Mouse (Mus musculus) MEL (cell line): ENCODE results near the gene Fmnl2. TPM values are rescaled to one million over a fixed set of nuclear protein-coding genes. Genes with fewer than 3 reads are reported as not detected.

Source experiments
- DNase-seq: peaks from one replicate; pipeline ENCODE4 v3.0.0; 2011; ENCODE audit warnings: low read depth, low spot score
- H3K27ac ChIP-seq: 2 replicates; pipeline ENCODE4 v1.5.1; 2012; ENCODE audit warnings: low read depth, mild to moderate bottlenecking, control low read depth, low read length, moderate library complexity; ENCODE audit not compliant: control insufficient read depth
- H3K27me3 ChIP-seq, 2 experiments: fragments of 150-350 bp in 1 of 2; sonication (generic) in 1 of 2; 2 replicates each; pipeline ENCODE4 v1.6.1; 2012; ENCODE audit warnings: low read length in 2 of 2, mild to moderate bottlenecking in 2 of 2, improper control_type of control experiment in 1 of 2, moderate library complexity in 1 of 2; ENCODE audit not compliant: insufficient read depth in 2 of 2, control insufficient read depth in 1 of 2
- H3K36me3 ChIP-seq, 2 experiments: 2 replicates each; pipeline ENCODE4 v1.6.1; 2012 to 2014; ENCODE audit warnings: low read length in 2 of 2, improper control_type of control experiment in 1 of 2, inconsistent platforms in 1 of 2, mild to moderate bottlenecking in 1 of 2; ENCODE audit not compliant: insufficient read depth in 2 of 2, control insufficient read depth in 1 of 2
- H3K4me1 ChIP-seq, 2 experiments: fragments of 150-350 bp in 1 of 2; sonication (generic) in 1 of 2; 2 replicates each; pipeline ENCODE4 v1.6.1; 2012; ENCODE audit warnings: low read length in 2 of 2, improper control_type of control experiment in 1 of 2, mild to moderate bottlenecking in 1 of 2; ENCODE audit not compliant: insufficient read depth in 2 of 2, control insufficient read depth in 1 of 2
- H3K4me3 ChIP-seq, 2 experiments: fragments of 150-350 bp in 1 of 2; sonication (generic) in 1 of 2; 2 replicates each; pipeline ENCODE4 v1.5.1; 2012; ENCODE audit warnings: low read depth in 2 of 2, low read length in 2 of 2, mild to moderate bottlenecking in 2 of 2, moderate library complexity in 2 of 2, control low read depth in 1 of 2, improper control_type of control experiment in 1 of 2; ENCODE audit not compliant: control insufficient read depth in 1 of 2, insufficient read depth in 1 of 2
- H3K79me2 ChIP-seq: 2 replicates; pipeline ENCODE4 v1.6.1; 2012; ENCODE audit warnings: mild to moderate bottlenecking, low read length, moderate library complexity; ENCODE audit not compliant: control insufficient read depth, poor library complexity, insufficient read depth
- H3K9ac ChIP-seq: 2 replicates; pipeline ENCODE4 v1.6.1; 2012; ENCODE audit warnings: low read depth, mild to moderate bottlenecking, control low read depth, low read length, moderate library complexity; ENCODE audit not compliant: control insufficient read depth, poor library complexity, severe bottlenecking
- H3K9me3 ChIP-seq: fragments of 150-350 bp; sonication (generic); replicated peaks from 2 replicates; pipeline ENCODE4 v1.6.1; 2012; ENCODE audit warnings: mild to moderate bottlenecking, low read length, improper control_type of control experiment, moderate library complexity; ENCODE audit not compliant: insufficient read depth
- CHD1 ChIP-seq: IDR thresholded peaks from 2 replicates; pipeline ENCODE4 v1.6.1; 2012; ENCODE audit warnings: low read depth, mild to moderate bottlenecking, inconsistent platforms, low read length, improper control_type of control experiment
- CTCF ChIP-seq, 3 experiments: IDR thresholded peaks in 2 of 3; conservative IDR thresholded peaks in 1 of 3; 2 replicates each; pipeline ENCODE4 v1.5.1; 2011 to 2012; ENCODE audit warnings: low read length in 3 of 3, low read depth in 2 of 3, mild to moderate bottlenecking in 2 of 3, improper control_type of control experiment in 1 of 3, inconsistent platforms in 1 of 3, mixed read lengths in 1 of 3, moderate library complexity in 1 of 3; ENCODE audit not compliant: control insufficient read depth in 1 of 3, insufficient read depth in 1 of 3, poor library complexity in 1 of 3, severe bottlenecking in 1 of 3
- ELF1 ChIP-seq: IDR thresholded peaks from 2 replicates; pipeline ENCODE4 v1.6.1; 2014; ENCODE audit warnings: low read depth, mild to moderate bottlenecking, inconsistent platforms, low read length, improper control_type of control experiment, moderate library complexity
- EP300 ChIP-seq, 2 experiments: IDR thresholded peaks; 2 replicates each; pipeline ENCODE4 v1.6.1; 2011; ENCODE audit warnings: improper control_type of control experiment in 2 of 2, low read length in 2 of 2, low read depth in 1 of 2, mild to moderate bottlenecking in 1 of 2
- GABPA ChIP-seq: IDR thresholded peaks from 2 replicates; pipeline ENCODE4 v1.6.1; 2012; ENCODE audit warnings: low read depth, mild to moderate bottlenecking, inconsistent platforms, low read length, improper control_type of control experiment, moderate library complexity
- GATA1 ChIP-seq: IDR thresholded peaks from 2 replicates; pipeline ENCODE4 v1.6.1; 2011; ENCODE audit warnings: low read depth, low read length, improper control_type of control experiment
- HCFC1 ChIP-seq: IDR thresholded peaks from 2 replicates; pipeline ENCODE4 v1.6.1; 2012; ENCODE audit warnings: low read depth, mild to moderate bottlenecking, inconsistent platforms, low read length, improper control_type of control experiment, moderate library complexity
- KAT2A ChIP-seq: conservative IDR thresholded peaks from 2 replicates; pipeline ENCODE4 v1.6.1; 2012; ENCODE audit warnings: low read depth, low read length, improper control_type of control experiment, inconsistent platforms
- MAFK ChIP-seq: IDR thresholded peaks from 2 replicates; pipeline ENCODE4 v1.6.1; 2011; ENCODE audit warnings: low read depth, mild to moderate bottlenecking, low read length, improper control_type of control experiment, borderline replicate concordance
- MAX ChIP-seq: IDR thresholded peaks from 2 replicates; pipeline ENCODE4 v1.6.1; 2011; ENCODE audit warnings: low read length, improper control_type of control experiment
- MAZ ChIP-seq: IDR thresholded peaks from 2 replicates; pipeline ENCODE4 v1.6.1; 2012; ENCODE audit warnings: low read depth, mild to moderate bottlenecking, inconsistent platforms, low read length, improper control_type of control experiment
- MXI1 ChIP-seq: IDR thresholded peaks from 2 replicates; pipeline ENCODE4 v1.6.1; 2011; ENCODE audit warnings: mild to moderate bottlenecking, low read depth, low read length, improper control_type of control experiment
- NRF1 ChIP-seq: IDR thresholded peaks from 2 replicates; pipeline ENCODE4 v1.6.1; 2014; ENCODE audit warnings: low read depth, mild to moderate bottlenecking, inconsistent platforms, low read length, improper control_type of control experiment, moderate library complexity; ENCODE audit not compliant: poor library complexity, insufficient read depth, severe bottlenecking
- POLR2AphosphoS2 ChIP-seq: IDR thresholded peaks from 2 replicates; pipeline ENCODE4 v1.6.1; 2011; ENCODE audit warnings: low read length, improper control_type of control experiment
- POLR2AphosphoS5 ChIP-seq: IDR thresholded peaks from 2 replicates; pipeline ENCODE4 v1.6.1; 2012; ENCODE audit warnings: low read depth, borderline replicate concordance, mild to moderate bottlenecking, inconsistent platforms, low read length, moderate library complexity, mixed read lengths
- RAD21 ChIP-seq: IDR thresholded peaks from 2 replicates; pipeline ENCODE4 v1.6.1; 2011; ENCODE audit warnings: mild to moderate bottlenecking, low read depth, low read length, improper control_type of control experiment
- RCOR1 ChIP-seq: IDR thresholded peaks from 2 replicates; pipeline ENCODE4 v1.6.1; 2012; ENCODE audit warnings: low read depth, mild to moderate bottlenecking, inconsistent platforms, low read length, improper control_type of control experiment
- SMC3 ChIP-seq: IDR thresholded peaks from 2 replicates; pipeline ENCODE4 v1.6.1; 2011; ENCODE audit warnings: low read depth, low read length, improper control_type of control experiment
- TAL1 ChIP-seq: IDR thresholded peaks from 2 replicates; pipeline ENCODE4 v1.6.1; 2012; ENCODE audit warnings: mild to moderate bottlenecking, inconsistent platforms, low read length, moderate library complexity, mixed read lengths
- TBP ChIP-seq: IDR thresholded peaks from 2 replicates; pipeline ENCODE4 v1.8.0; 2011; ENCODE audit warnings: low read depth, low read length, improper control_type of control experiment
- UBTF ChIP-seq: IDR thresholded peaks from 2 replicates; pipeline ENCODE4 v1.6.1; 2012; ENCODE audit warnings: low read depth, mild to moderate bottlenecking, inconsistent platforms, low read length, improper control_type of control experiment, moderate library complexity, borderline replicate concordance; ENCODE audit not compliant: insufficient read depth
- ZC3H11A ChIP-seq: IDR thresholded peaks from 2 replicates; pipeline ENCODE4 v1.6.1; 2012; ENCODE audit warnings: low read depth, mild to moderate bottlenecking, inconsistent platforms, low read length, improper control_type of control experiment
- ZMIZ1 ChIP-seq: IDR thresholded peaks from 2 replicates; pipeline ENCODE4 v1.6.1; 2012; ENCODE audit warnings: low read depth, mild to moderate bottlenecking, inconsistent platforms, low read length, improper control_type of control experiment, moderate library complexity
- ZNF384 ChIP-seq: IDR thresholded peaks from 2 replicates; pipeline ENCODE4 v1.6.1; 2012; ENCODE audit warnings: low read depth, mild to moderate bottlenecking, inconsistent platforms, low read length, improper control_type of control experiment
- polyA plus RNA-seq, 2 experiments: library from polyadenylated mRNA; stranded (reverse) in 1 of 2; unstranded in 1 of 2; fragments of >175 nt in 1 of 2; fragments of >200 nt in 1 of 2; gene quantifications; 2 replicates each; pipeline versions ENCODE4 v1.2.1 to v1.2.4; 2012; ENCODE audit warnings: low replicate concordance in 2 of 2, low read depth in 1 of 2; ENCODE audit not compliant: insufficient read length in 2 of 2, insufficient read depth in 1 of 2, missing spikeins in 1 of 2
- total RNA-seq: library from RNA; depleted of rRNA; stranded (reverse); fragments of 300-350 nt; gene quantifications from 2 replicates; pipeline ENCODE4 v1.2.3, GENCODE M21; 2012

Fmnl2 gene
- total and polyA plus RNA-seq, 3 experiments = not detected

- H3K4me1 ChIP-seq = no peaks in the 10 kb centered on the region
- H3K9me3 ChIP-seq = no peaks in the 10 kb centered on the region
- no peak overlapping the region for H3K27ac ChIP-seq
- no peak overlapping the region for H3K4me3 ChIP-seq
- H3K27me3 ChIP-seq = no peaks in the 10 kb centered on the region
- TF ChIP-seq GATA1 (no peak), UBTF (no peak), KAT2A (no peak), NRF1 (no peak), EP300 (IDR thresholded peaks at IDR 0.05; ENCODE audit: low read depth in 1 of 2, low read length in 2 of 2) (no peak), MAX (no peak), CHD1 (no peak), SMC3 (peak; percentile 78), TAL1 (no peak), POLR2AphosphoS5 (no peak), GABPA (no peak), ZMIZ1 (no peak), POLR2AphosphoS2 (no peak), MAZ (no peak), ZC3H11A (peak; percentile 41; the same call in 1 of the 2 replicates), TBP (no peak), ZNF384 (peak; percentile 86), RCOR1 (no peak), MAFK (no peak), RAD21 (peak; percentile 60), HCFC1 (no peak), CTCF (IDR thresholded peaks at IDR 0.05 in 2 of 3, conservative IDR thresholded peaks at IDR 0.05 in 1 of 3; ENCODE audit: control insufficient read depth in 1 of 3, insufficient read depth in 1 of 3, low read depth in 2 of 3, low read length in 3 of 3, poor library complexity in 1 of 3, severe bottlenecking in 1 of 3) (peak; percentile 53 to 76 (median 67)), ELF1 (no peak)
- peak; percentile 61 for DNase-seq
- H3K9ac ChIP-seq = no peak overlapping the region
- H3K36me3 ChIP-seq = no peaks in the 10 kb centered on the region
- no peaks in the 10 kb centered on the region for H3K79me2 ChIP-seq
Observed at GRCm38 (mm10) chr2:53121797-53122196, 264.1 kb downstream of the Fmnl2 start.

DNA sequence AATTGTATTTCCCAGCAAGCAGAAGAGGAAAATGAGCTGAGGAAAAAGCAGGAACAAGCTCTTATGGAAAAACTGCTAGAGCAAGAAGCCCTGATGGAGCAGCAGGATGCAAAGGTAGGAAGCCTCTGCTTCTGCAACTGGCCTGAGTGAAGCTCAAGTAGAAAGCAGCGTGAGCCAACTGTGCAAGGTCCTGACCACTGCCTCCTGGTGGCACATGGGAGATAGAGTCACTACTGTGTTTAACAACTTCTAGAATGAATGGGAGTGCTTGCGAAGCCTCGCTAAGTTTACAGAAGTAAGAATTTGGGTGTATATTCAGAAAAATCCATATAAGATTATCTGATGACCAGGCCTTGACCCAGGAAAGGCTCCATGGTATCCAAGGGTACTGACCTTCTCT, 268.3 kb downstream of the Fmnl2 start:
- H3K36me3 ChIP-seq = no peaks in the 10 kb centered on the region
- no peak overlapping the region for H3K9ac ChIP-seq
- H3K27ac ChIP-seq = no peak overlapping the region
- no peak for DNase-seq
- H3K79me2 ChIP-seq = no peaks in the 10 kb centered on the region
- H3K4me3 ChIP-seq = no peak overlapping the region
- no peaks in the 10 kb centered on the region for H3K9me3 ChIP-seq
- H3K4me1 ChIP-seq = no peaks in the 10 kb centered on the region
- no peaks in the 10 kb centered on the region for H3K27me3 ChIP-seq
- TF ChIP-seq CTCF (IDR thresholded peaks at IDR 0.05 in 2 of 3, conservative IDR thresholded peaks at IDR 0.05 in 1 of 3; ENCODE audit: control insufficient read depth in 1 of 3, insufficient read depth in 1 of 3, low read depth in 2 of 3, low read length in 3 of 3, poor library complexity in 1 of 3, severe bottlenecking in 1 of 3) (peak in 1 of 3 experiments; percentile 24; a peak in 1 of 6 replicates), MXI1 (no peak), UBTF (no peak)
- TF ChIP-seq, all 39 proteins: peak for 1
